Mouse (Mus musculus): ENCODE results near the gene Slc38a10. TPM values are rescaled to one million over a fixed set of nuclear protein-coding genes. Genes with fewer than 3 reads are reported as not detected.
A peak's percentile ranks its signal among the peaks of the same experiment; 100 is the strongest.

The Slc38a10 gene
- polyA plus RNA-seq, 1 experiment from 2014 or later, result 42.0 TPM

DNA sequence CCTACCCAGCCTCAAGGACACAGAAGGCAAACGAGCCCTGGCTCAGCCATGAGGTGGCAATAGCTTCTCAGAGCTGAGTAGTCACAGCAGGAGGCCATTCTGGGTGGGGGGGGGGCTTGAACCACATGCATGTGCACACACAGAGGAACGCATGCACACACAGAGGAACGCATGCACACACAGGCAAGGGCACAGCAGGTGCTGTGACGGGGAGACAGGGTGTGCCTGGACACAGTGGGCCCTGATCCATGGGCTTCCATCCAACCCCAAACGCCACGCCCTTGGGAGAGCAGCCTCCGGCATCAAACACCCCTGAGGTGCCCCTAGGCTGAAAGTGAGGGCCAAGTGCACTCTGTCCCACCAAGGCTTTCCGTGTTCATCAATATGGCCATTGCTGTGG lies 15.0 kb downstream of the Slc38a10 start:
- no peaks in the 10 kb centered on the region for H3K9me3 ChIP-seq (replicated peaks; ENCODE audit: control insufficient read depth, low read length)
- no peak for ATAC-seq (ENCODE audit: low read depth)
- peak overlapping the region; percentile 43; the same call in 1 of the 2 replicates for H3K4me2 ChIP-seq (ENCODE audit: low read depth, low read length)
- H3K27me3 ChIP-seq (ENCODE audit: control insufficient read depth, insufficient read depth, low read depth, low read length), result no peaks in the 10 kb centered on the region
- peaks cover 19% of the 10 kb centered on the region for H3K36me3 ChIP-seq (ENCODE audit: control insufficient read depth, insufficient read depth)
- peaks cover 51% of the 10 kb centered on the region for H3K4me1 ChIP-seq (ENCODE audit: control insufficient read depth, low read depth, low read length)
- peak overlapping the region; percentile 82 for H3K27ac ChIP-seq (ENCODE audit: low read length)
- no peak overlapping the region for H3K4me3 ChIP-seq (ENCODE audit: low read depth, low read length)
- WGBS (ENCODE audit: insufficient replicate concordance), result 70% methylated on average over 8 of the region's 8 CpGs
- H3K9ac ChIP-seq (ENCODE audit: low read depth, low read length), result no peak overlapping the region

DNA sequence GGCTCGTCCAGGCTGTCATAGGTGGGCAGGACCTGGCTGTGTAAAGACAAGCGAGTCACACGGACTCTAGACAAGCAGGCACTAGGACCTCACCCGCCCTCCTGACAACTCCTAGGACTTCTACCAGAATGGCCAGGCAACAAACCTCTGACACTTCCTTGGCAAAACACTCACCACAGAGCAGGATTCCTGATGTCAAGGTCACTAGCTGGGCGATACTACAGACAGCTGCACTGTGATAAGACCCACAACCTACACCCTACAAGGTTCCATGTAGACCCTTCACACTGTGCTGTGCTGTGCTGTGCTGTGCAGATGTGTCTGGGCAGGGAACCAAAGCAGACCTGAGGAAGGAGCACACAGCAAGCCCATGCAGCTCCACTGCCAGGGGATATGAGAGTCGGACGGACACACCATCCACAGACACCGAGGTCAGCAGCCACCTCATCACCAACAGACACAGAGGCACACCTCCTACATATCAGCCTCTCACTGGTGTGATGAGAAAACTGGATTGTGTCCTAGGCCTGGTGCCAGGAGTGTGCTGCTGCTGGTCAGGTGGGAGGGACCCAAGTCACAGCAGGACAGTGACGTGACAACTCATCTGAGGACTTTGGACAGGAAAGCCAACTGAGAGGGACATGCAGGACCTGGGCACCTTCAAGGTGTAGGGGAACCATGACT lies 16.2 kb downstream of the Slc38a10 start:
- no peak overlapping the region for H3K9ac ChIP-seq (ENCODE audit: low read depth, low read length)
- peaks cover 17% of the 10 kb centered on the region for H3K36me3 ChIP-seq (ENCODE audit: control insufficient read depth, insufficient read depth)

DNA sequence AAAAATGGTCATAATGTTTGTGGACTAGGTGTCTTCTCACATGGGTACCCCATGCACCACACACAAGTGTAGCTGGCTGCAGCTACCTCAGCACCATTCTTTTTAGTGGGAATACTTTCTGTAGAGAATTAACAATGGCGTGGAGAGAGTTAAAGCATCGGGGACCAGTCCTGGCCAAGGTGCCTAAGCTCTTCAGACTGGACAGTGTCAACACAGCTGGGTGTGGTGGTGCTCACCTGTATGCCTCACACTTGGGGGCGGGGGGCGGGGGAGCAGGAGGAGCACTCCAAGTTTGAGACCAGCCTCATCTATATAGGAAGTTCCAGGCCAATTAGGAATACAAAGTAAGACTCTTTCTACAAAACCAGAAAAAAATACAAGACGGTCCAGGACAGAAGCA lies 17.0 kb downstream of the Slc38a10 start:
- 80% methylated on average over 5 of the region's 5 CpGs for WGBS (ENCODE audit: insufficient replicate concordance)
- Histone ChIP-seq H3K27me3 (ENCODE audit: control insufficient read depth, insufficient read depth, low read depth, low read length) (no peaks in the 10 kb centered on the region), H3K27ac (ENCODE audit: low read length) (no peak overlapping the region), H3K36me3 (ENCODE audit: control insufficient read depth, insufficient read depth) (peaks cover 17% of the 10 kb centered on the region), H3K4me1 (ENCODE audit: control insufficient read depth, low read depth, low read length) (peaks cover 44% of the 10 kb centered on the region), H3K4me2 (ENCODE audit: low read depth, low read length) (no peak overlapping the region), H3K4me3 (ENCODE audit: low read depth, low read length) (no peak overlapping the region), H3K9ac (ENCODE audit: low read depth, low read length) (no peak overlapping the region), H3K9me3 (replicated peaks; ENCODE audit: control insufficient read depth, low read length) (no peaks in the 10 kb centered on the region)
- ATAC-seq (ENCODE audit: low read depth), result no peak

More for the DNA sequence above, 16.2 kb downstream of the Slc38a10 start:
- no peak overlapping the region for H3K4me3 ChIP-seq (ENCODE audit: low read depth, low read length)
- peak; percentile 47 for ATAC-seq (ENCODE audit: low read depth)
- no peak overlapping the region for H3K4me2 ChIP-seq (ENCODE audit: low read depth, low read length)
- H3K9me3 ChIP-seq (replicated peaks; ENCODE audit: control insufficient read depth, low read length), result no peaks in the 10 kb centered on the region
- H3K27ac ChIP-seq (ENCODE audit: low read length), result peak overlapping the region; percentile 82
- peaks cover 51% of the 10 kb centered on the region for H3K4me1 ChIP-seq (ENCODE audit: control insufficient read depth, low read depth, low read length)
- WGBS (ENCODE audit: insufficient replicate concordance), result 67% methylated on average over 9 of the region's 9 CpGs
- no peaks in the 10 kb centered on the region for H3K27me3 ChIP-seq (ENCODE audit: control insufficient read depth, insufficient read depth, low read depth, low read length)

DNA sequence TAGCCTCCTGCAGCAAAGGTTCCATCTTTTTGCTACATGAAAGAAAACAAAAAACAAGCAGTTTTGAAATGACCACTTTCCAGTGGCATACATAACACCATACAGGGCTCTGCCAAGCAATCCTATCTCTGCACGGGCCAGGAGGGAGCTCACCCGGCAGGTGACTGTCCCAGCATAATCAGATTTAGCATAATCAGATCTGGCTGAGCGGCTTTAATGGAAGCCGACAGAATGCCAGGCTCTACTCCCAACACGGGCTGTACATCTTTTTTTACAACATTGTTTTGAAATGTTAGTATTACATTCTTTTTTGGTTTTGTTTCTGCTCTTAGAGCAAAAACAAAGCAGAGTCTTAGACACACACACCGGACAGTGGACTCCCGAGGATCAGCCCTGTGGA lies 21.9 kb downstream of the Slc38a10 start:
- no peak overlapping the region for H3K4me3 ChIP-seq (ENCODE audit: low read depth, low read length)
- no peak for ATAC-seq (ENCODE audit: low read depth)
- H3K27ac ChIP-seq (ENCODE audit: low read length), result no peak overlapping the region
- H3K9ac ChIP-seq (ENCODE audit: low read depth, low read length), result no peak overlapping the region
- no peaks in the 10 kb centered on the region for H3K9me3 ChIP-seq (replicated peaks; ENCODE audit: control insufficient read depth, low read length)
- H3K36me3 ChIP-seq (ENCODE audit: control insufficient read depth, insufficient read depth), result peaks cover 27% of the 10 kb centered on the region
- 78% methylated on average over 7 of the region's 7 CpGs for WGBS (ENCODE audit: insufficient replicate concordance)
- no peaks in the 10 kb centered on the region for H3K27me3 ChIP-seq (ENCODE audit: control insufficient read depth, insufficient read depth, low read depth, low read length)
- no peak overlapping the region for H3K4me2 ChIP-seq (ENCODE audit: low read depth, low read length)
- no peaks in the 10 kb centered on the region for H3K4me1 ChIP-seq (ENCODE audit: control insufficient read depth, low read depth, low read length)

DNA sequence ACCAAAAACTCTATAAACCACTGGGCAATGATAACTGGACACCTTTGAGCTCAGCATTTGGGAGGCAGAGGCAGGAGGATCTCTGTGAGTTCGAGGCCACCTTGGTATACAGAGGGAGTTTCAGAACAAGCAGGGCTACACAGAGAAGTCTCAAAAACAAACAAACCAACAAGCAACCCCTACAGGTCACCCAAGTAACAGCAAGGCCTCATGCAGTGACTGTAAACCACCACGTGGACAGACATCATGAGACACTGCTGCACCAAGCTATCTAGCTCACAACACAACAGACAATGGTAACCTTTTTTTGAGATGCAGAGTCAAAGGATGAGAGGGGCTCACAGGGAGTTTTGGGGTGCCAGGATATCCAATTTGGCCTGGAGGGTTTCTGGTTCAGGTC lies 24.3 kb downstream of the Slc38a10 start:
- WGBS (ENCODE audit: insufficient replicate concordance), result 60% methylated on average over 2 of the region's 2 CpGs
- H3K27me3 ChIP-seq (ENCODE audit: control insufficient read depth, insufficient read depth, low read depth, low read length), result no peaks in the 10 kb centered on the region
- H3K4me3 ChIP-seq (ENCODE audit: low read depth, low read length), result no peak overlapping the region
- no peak overlapping the region for H3K27ac ChIP-seq (ENCODE audit: low read length)
- no peak overlapping the region for H3K9ac ChIP-seq (ENCODE audit: low read depth, low read length)
- ATAC-seq (ENCODE audit: low read depth), result no peak
- no peaks in the 10 kb centered on the region for H3K9me3 ChIP-seq (replicated peaks; ENCODE audit: control insufficient read depth, low read length)
- H3K4me1 ChIP-seq (ENCODE audit: control insufficient read depth, low read depth, low read length), result no peaks in the 10 kb centered on the region
- peaks cover 27% of the 10 kb centered on the region for H3K36me3 ChIP-seq (ENCODE audit: control insufficient read depth, insufficient read depth)
- no peak overlapping the region for H3K4me2 ChIP-seq (ENCODE audit: low read depth, low read length)

DNA sequence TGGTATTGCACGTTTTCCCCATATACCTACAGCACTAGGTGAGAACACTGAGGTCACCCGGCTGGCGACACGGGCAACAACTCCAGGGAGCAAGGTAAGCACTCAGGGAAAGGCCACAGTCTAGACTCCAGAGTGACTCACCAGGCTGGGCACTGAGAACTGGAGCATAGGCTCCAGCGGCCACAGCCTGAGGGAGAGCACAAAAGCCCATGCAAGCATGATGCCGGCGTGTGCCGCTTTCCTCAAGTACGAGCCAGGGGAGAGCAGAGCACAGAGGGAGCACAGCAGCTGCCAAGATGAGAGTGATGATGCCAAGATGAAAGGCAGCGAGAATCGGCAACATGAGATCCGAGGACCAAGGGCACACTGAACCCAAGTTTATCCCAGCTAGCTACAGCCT lies 29.0 kb downstream of the Slc38a10 start:
- no peak for ATAC-seq (ENCODE audit: low read depth)
- H3K4me1 ChIP-seq (ENCODE audit: control insufficient read depth, low read depth, low read length), result no peaks in the 10 kb centered on the region
- no peak overlapping the region for H3K4me3 ChIP-seq (ENCODE audit: low read depth, low read length)
- H3K9ac ChIP-seq (ENCODE audit: low read depth, low read length), result no peak overlapping the region
- no peak overlapping the region for H3K27ac ChIP-seq (ENCODE audit: low read length)
- peaks cover 12% of the 10 kb centered on the region for H3K36me3 ChIP-seq (ENCODE audit: control insufficient read depth, insufficient read depth)
- H3K9me3 ChIP-seq (replicated peaks; ENCODE audit: control insufficient read depth, low read length), result no peaks in the 10 kb centered on the region
- no peaks in the 10 kb centered on the region for H3K27me3 ChIP-seq (ENCODE audit: control insufficient read depth, insufficient read depth, low read depth, low read length)
- H3K4me2 ChIP-seq (ENCODE audit: low read depth, low read length), result no peak overlapping the region
- 87% methylated on average over 12 of the region's 12 CpGs for WGBS (ENCODE audit: insufficient replicate concordance)

DNA sequence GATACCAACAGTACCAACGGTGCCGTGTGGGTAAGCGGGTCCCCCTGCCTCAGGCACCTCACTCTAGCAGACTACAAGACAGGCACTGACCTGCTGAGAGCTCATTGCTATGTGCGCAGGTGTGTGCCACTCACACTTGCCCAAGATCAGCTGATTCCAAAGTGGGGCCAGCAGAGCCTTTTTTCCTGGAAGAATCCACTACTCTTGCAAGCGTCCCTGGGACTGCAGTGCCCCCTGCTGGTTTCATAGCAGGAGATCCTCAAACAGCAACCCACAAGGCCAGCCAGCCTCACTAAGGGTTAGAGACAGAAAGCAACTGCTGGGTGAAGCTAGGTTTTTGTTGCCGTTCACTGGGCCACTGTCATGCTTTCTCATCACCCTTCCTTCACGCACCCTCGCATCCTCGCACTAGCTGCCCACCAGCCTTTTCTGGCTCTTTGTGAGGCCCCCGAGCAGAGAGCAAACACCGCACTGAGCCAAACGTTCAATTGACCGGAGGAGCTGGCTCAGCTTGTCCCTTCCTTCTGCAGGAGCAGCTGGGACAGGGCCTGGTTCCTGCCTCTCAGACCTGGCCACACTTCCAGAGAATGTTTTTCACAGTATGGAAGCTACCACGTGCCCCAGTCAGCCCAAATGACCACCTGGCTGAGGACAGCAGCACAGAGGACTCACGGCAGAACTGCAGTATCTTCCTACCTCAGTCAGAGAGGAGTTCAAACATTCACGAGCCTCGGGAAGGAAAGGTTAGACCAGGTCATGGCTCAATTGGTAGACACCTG lies 30.3 kb downstream of the Slc38a10 start:
- Histone ChIP-seq H3K4me3 (ENCODE audit: low read depth, low read length) (no peak overlapping the region), H3K36me3 (ENCODE audit: control insufficient read depth, insufficient read depth) (peaks cover 9% of the 10 kb centered on the region), H3K27ac (ENCODE audit: low read length) (no peak overlapping the region), H3K4me1 (ENCODE audit: control insufficient read depth, low read depth, low read length) (no peaks in the 10 kb centered on the region), H3K27me3 (ENCODE audit: control insufficient read depth, insufficient read depth, low read depth, low read length) (no peaks in the 10 kb centered on the region), H3K9ac (ENCODE audit: low read depth, low read length) (no peak overlapping the region), H3K9me3 (replicated peaks; ENCODE audit: control insufficient read depth, low read length) (no peaks in the 10 kb centered on the region), H3K4me2 (ENCODE audit: low read depth, low read length) (no peak overlapping the region)
- no peak; the same call in 1 of the 2 replicates for ATAC-seq (ENCODE audit: low read depth)
- WGBS (ENCODE audit: insufficient replicate concordance), result 75% methylated on average over 17 of the region's 17 CpGs

DNA sequence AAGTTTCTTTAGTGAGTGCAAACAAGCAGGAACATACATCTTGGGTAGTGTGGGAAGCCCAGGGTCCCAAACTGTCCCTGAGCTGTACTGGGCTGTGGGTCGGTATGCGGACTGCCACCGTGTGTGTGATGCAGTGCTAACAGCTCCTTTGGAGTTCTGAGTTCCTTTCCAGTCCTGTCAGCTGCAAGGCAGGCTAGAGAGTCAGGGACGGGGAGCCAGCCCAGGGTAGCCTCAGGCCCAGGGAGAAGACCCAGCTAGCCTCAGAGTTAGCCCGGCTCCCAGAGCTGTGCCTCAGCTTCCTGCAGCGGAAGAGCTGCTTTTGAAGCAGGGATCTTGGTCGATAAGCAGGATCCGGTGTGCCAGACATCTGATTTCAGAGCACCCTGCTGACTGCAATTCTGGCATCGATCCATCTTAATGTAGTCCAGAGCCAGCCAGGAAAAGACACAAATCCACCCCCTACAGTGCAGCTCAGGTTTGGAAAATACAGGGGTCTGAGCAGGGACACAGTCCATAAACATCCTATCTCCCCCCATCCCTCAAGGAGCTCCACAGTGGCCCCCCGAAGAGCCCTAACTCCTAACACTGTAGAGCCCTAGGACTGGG lies 31.1 kb downstream of the Slc38a10 start:
- H3K27ac ChIP-seq (ENCODE audit: low read length), result no peak overlapping the region
- H3K27me3 ChIP-seq (ENCODE audit: control insufficient read depth, insufficient read depth, low read depth, low read length), result no peaks in the 10 kb centered on the region
- 83% methylated on average over 10 of the region's 10 CpGs for WGBS (ENCODE audit: insufficient replicate concordance)
- no peaks in the 10 kb centered on the region for H3K4me1 ChIP-seq (ENCODE audit: control insufficient read depth, low read depth, low read length)
- H3K9ac ChIP-seq (ENCODE audit: low read depth, low read length), result no peak overlapping the region
- H3K9me3 ChIP-seq (replicated peaks; ENCODE audit: control insufficient read depth, low read length), result no peaks in the 10 kb centered on the region
- no peak overlapping the region for H3K4me2 ChIP-seq (ENCODE audit: low read depth, low read length)
- no peak overlapping the region for H3K4me3 ChIP-seq (ENCODE audit: low read depth, low read length)
- peaks cover 7% of the 10 kb centered on the region for H3K36me3 ChIP-seq (ENCODE audit: control insufficient read depth, insufficient read depth)
- ATAC-seq (ENCODE audit: low read depth), result no peak

DNA sequence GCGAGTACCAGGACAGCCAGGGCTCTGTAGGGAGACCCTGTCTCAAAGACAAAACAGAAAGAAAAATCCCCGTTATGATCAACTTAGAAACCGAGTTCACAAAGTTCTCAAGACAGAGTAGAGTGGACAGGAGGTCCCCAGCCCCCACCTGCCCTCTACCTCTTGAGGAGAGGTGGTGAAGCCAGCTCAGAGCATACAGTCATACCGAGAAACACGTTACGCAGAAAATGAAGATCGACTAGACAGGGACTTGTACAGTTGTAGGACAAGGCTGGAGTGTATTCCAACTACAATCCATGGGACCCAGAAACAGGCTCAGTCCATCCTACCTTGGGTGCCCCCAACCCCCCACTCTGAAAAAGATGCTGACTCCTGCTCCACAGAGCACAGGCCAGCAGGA lies 32.0 kb downstream of the Slc38a10 start:
- H3K9me3 ChIP-seq (replicated peaks; ENCODE audit: control insufficient read depth, low read length), result no peaks in the 10 kb centered on the region
- no peaks in the 10 kb centered on the region for H3K27me3 ChIP-seq (ENCODE audit: control insufficient read depth, insufficient read depth, low read depth, low read length)
- ATAC-seq (ENCODE audit: low read depth), result no peak
- no peak overlapping the region for H3K9ac ChIP-seq (ENCODE audit: low read depth, low read length)
- H3K4me2 ChIP-seq (ENCODE audit: low read depth, low read length), result no peak overlapping the region
- H3K4me3 ChIP-seq (ENCODE audit: low read depth, low read length), result no peak overlapping the region
- 85% methylated on average over 7 of the region's 7 CpGs for WGBS (ENCODE audit: insufficient replicate concordance)
- no peaks in the 10 kb centered on the region for H3K4me1 ChIP-seq (ENCODE audit: control insufficient read depth, low read depth, low read length)
- H3K36me3 ChIP-seq (ENCODE audit: control insufficient read depth, insufficient read depth), result peaks cover 10% of the 10 kb centered on the region
- no peak overlapping the region for H3K27ac ChIP-seq (ENCODE audit: low read length)
